Mouse (Mus musculus) neural tube, embryonic 11.5 days (tissue): ENCODE results near the gene Tmem255b. TPM values are rescaled to one million over a fixed set of nuclear protein-coding genes. Genes with fewer than 3 reads are reported as not detected.

Source experiments
- ATAC-seq: fragments of 200-750 bp; cut with Nextera tagmentation; 2 replicates; pipeline ENCODE4 v1.8.0; 2017; ENCODE audit warnings: moderate number of reproducible peaks, mild to moderate bottlenecking, moderate TSS enrichment, moderate library complexity; ENCODE audit not compliant: insufficient read depth, low FRiP score, low TSS enrichment
- DNase-seq: peaks from one replicate; pipeline ENCODE4 v3.0.0-alpha.2; 2015; ENCODE audit warnings: low spot score
- H3K27ac ChIP-seq: fragments of 300-500 bp; sonication (generic); 2 replicates; pipeline ENCODE4 v1.5.1; 2014; ENCODE audit warnings: low read depth, mild to moderate bottlenecking, low read length
- H3K27me3 ChIP-seq: fragments of 300-500 bp; sonication (generic); 2 replicates; pipeline ENCODE4 v1.6.1; 2014; ENCODE audit warnings: mild to moderate bottlenecking, low read length, mixed read lengths; ENCODE audit not compliant: control insufficient read depth, insufficient read depth
- H3K36me3 ChIP-seq: fragments of 300-500 bp; sonication (generic); 2 replicates; pipeline ENCODE4 v1.6.1; 2014; ENCODE audit warnings: mild to moderate bottlenecking, low read length, moderate library complexity, mixed read lengths; ENCODE audit not compliant: control insufficient read depth, insufficient read depth
- H3K4me1 ChIP-seq: fragments of 300-500 bp; sonication (generic); 2 replicates; pipeline ENCODE4 v1.6.1; 2014; ENCODE audit warnings: low read length, mixed read lengths; ENCODE audit not compliant: control insufficient read depth, insufficient read depth
- H3K4me2 ChIP-seq: fragments of 300-500 bp; sonication (generic); 2 replicates; pipeline ENCODE4 v1.6.1; 2014; ENCODE audit warnings: low read depth, mild to moderate bottlenecking, moderate library complexity
- H3K4me3 ChIP-seq: fragments of 300-500 bp; sonication (generic); 2 replicates; pipeline ENCODE4 v1.5.1; 2014; ENCODE audit warnings: low read depth, low read length
- H3K9ac ChIP-seq: fragments of 300-500 bp; sonication (generic); 2 replicates; pipeline ENCODE4 v1.6.1; 2014; ENCODE audit warnings: mild to moderate bottlenecking, low read length
- H3K9me3 ChIP-seq: fragments of 300-500 bp; sonication (generic); 2 replicates; pipeline ENCODE4 v1.6.1; 2016; ENCODE audit warnings: low read length; ENCODE audit not compliant: control insufficient read depth
- WGBS: fragments of 180-500 bp; shearing (Covaris S2); extraction: QIAGEN DNeasy Blood & Tissue Kit; methylation state at CpG from one replicate; pipeline ENCODE4 v1.1.7; 2014; 5-methylcytosine and 5-hydroxymethylcytosine counted together
- polyA plus RNA-seq: library from polyadenylated mRNA; unstranded; fragments of >200 nt; fragmentation: Nextera tagmentation; extraction: Ambion mirVana; gene quantifications from 2 replicates; pipeline ENCODE4 v1.2.1, GENCODE M21; 2014

Gene Tmem255b
- polyA plus RNA-seq, 1 experiment from 2014 or later, result 0.38 TPM

DNA sequence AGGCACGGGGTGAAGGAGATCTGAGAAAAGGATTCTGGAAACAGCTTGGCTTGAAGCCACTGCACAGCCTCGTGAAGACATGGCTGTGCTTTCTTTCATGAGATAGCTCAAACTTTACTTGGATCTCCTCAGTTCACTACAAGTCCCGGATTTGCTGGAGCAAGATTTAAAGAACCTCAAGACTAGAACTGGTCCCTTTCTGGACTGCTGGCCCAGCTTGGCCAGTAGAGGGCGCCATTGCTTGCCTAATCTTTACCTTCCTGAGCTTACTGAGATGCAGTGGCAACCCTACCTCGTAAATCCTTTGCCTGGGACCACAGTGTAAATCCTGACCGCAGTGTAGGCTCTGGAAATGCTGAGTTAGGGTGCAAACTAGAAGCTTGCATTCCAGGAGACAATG, 23.4 kb upstream of the Tmem255b start:
- no peak overlapping the region for H3K27ac ChIP-seq
- no peaks in the 10 kb centered on the region for H3K9me3 ChIP-seq
- H3K4me3 ChIP-seq, result no peak overlapping the region
- DNase-seq (peak; percentile 81), ATAC-seq (no peak)
- WGBS, result 34% methylated on average over 6 of the region's 6 CpGs
- no peaks in the 10 kb centered on the region for H3K36me3 ChIP-seq
- H3K4me1 ChIP-seq, result no peaks in the 10 kb centered on the region
- H3K9ac ChIP-seq, result no peak overlapping the region
- no peak overlapping the region for H3K4me2 ChIP-seq
- no peaks in the 10 kb centered on the region for H3K27me3 ChIP-seq

DNA sequence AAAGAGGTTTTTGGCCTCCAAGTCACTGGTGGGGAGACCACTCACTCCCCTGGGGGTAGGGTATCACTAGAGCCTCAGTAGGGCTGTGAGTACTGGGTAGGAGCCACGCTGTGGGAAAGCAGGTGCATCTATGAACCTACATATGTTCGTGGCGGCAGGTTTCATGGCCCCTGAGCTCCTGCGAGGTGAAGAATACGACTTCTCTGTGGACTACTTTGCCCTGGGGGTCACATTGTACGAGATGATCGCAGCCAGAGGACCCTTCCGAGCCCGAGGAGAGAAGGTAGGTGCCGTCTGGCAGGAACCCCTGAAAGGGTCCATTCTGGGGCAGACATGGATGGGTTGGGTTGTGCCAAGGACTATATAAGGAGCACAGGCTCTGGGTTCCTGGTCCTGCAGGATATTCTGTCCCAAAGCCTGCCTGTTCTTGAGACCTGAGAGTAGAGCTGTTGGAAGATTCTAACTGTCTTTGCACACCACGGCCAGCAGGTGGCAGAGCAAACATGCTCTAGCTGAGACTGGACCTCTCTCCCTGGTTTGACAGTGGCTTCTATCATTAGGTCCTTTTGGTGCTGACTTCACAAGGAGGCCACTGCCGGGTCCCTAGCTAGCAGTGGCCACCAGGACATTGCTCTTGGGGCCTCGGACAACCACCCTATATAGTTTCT, 22.0 kb upstream of the Tmem255b start:
- no peaks in the 10 kb centered on the region for H3K9me3 ChIP-seq
- no peak overlapping the region for H3K9ac ChIP-seq
- 69% methylated on average over 13 of the region's 13 CpGs for WGBS
- DNase-seq (peak; percentile 72), ATAC-seq (no peak)
- H3K4me2 ChIP-seq, result no peak overlapping the region
- no peak overlapping the region for H3K4me3 ChIP-seq
- no peak overlapping the region for H3K27ac ChIP-seq
- no peaks in the 10 kb centered on the region for H3K36me3 ChIP-seq
- H3K27me3 ChIP-seq, result no peaks in the 10 kb centered on the region
- no peaks in the 10 kb centered on the region for H3K4me1 ChIP-seq

GRCm38 (mm10) chr8:13413823-13414390, 21.1 kb upstream of the Tmem255b start:
- no peaks in the 10 kb centered on the region for H3K36me3 ChIP-seq
- DNase-seq (no peak), ATAC-seq (no peak)
- no peaks in the 10 kb centered on the region for H3K9me3 ChIP-seq
- no peak overlapping the region for H3K4me2 ChIP-seq
- H3K4me3 ChIP-seq, result no peak overlapping the region
- no peak overlapping the region for H3K9ac ChIP-seq
- H3K27ac ChIP-seq, result no peak overlapping the region
- no peaks in the 10 kb centered on the region for H3K27me3 ChIP-seq
- 51% methylated on average over 12 of the region's 12 CpGs for WGBS
- H3K4me1 ChIP-seq, result no peaks in the 10 kb centered on the region

DNA sequence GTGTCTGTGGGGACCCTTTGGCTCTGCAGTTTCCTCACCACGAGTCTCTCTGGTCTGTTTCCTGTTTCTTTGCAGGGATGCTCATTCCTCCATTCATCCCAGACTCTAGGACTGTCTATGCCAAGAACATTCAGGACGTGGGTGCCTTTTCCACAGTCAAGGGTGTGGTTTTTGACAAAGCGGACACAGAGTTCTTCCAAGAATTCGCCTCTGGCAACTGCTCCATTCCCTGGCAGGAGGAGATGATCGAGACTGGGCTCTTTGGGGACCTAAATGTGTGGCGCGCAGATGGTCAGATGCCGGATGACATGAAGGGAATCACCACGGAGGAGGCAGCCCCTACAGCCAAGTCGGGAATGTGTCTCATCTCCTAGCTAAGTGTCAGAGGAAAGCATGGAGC, 19.1 kb upstream of the Tmem255b start:
- Histone ChIP-seq H3K27me3 (no peaks in the 10 kb centered on the region), H3K4me2 (no peak overlapping the region), H3K9me3 (no peaks in the 10 kb centered on the region), H3K27ac (no peak overlapping the region), H3K9ac (no peak overlapping the region), H3K4me1 (no peaks in the 10 kb centered on the region), H3K4me3 (no peak overlapping the region), H3K36me3 (no peaks in the 10 kb centered on the region)
- DNase-seq (no peak), ATAC-seq (no peak)
- 81% methylated on average over 10 of the region's 10 CpGs for WGBS

- H3K9ac ChIP-seq, result no peak overlapping the region
- 79% methylated on average over 2 of the region's 2 CpGs for WGBS
- H3K27me3 ChIP-seq, result no peaks in the 10 kb centered on the region
- H3K4me2 ChIP-seq, result no peak overlapping the region
- ATAC-seq, result no peak
- H3K27ac ChIP-seq, result no peak overlapping the region
- no peaks in the 10 kb centered on the region for H3K9me3 ChIP-seq
- H3K4me1 ChIP-seq, result no peaks in the 10 kb centered on the region
- no peak overlapping the region for H3K4me3 ChIP-seq
- no peak for DNase-seq
- H3K36me3 ChIP-seq, result no peaks in the 10 kb centered on the region
Observed at GRCm38 (mm10) chr8:13419111-13419639, 15.8 kb upstream of the Tmem255b start.

DNA sequence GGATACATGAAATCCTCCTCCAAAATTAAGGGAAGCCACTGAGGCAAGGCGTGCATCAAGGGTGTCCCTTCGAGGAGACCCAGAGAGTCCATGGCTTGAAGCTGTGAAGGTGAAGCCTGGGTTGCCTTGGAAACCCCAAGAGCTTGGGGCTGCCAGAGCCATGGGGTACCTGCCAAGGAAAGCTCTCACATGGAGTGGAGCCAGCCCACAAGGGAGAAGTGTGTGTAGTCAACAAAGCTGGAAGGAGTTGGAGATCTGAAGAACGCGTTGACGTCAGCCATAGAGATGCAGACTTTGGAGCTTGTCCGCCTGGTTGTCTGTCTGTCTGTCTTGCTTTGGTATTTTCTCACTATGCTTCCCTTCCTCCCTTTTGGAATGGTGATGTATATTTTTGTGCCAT, 14.0 kb upstream of the Tmem255b start:
- 90% methylated on average over 6 of the region's 6 CpGs for WGBS
- no peak for DNase-seq

DNA sequence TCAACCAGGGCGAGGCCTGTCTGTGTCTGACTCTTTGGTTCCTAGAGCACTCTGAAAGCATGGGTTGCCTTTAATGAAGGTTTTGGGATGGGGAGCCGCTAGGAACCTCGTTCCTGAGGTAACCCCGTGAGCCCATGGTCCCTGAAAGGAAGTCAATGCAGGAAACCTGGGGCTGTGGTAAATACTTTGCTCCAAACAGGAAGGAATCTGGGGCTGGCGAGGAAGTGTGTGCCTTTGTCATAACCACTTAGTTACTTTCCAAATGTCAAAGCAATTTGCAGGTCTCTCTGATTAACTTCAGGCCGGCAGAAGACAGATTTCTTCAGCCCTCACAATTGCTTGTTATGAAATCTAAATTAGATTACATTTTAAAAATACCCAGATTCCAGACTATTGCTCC, 7.6 kb upstream of the Tmem255b start:
- H3K9me3 ChIP-seq, result no peaks in the 10 kb centered on the region
- no peaks in the 10 kb centered on the region for H3K27me3 ChIP-seq
- no peaks in the 10 kb centered on the region for H3K4me1 ChIP-seq
- H3K4me3 ChIP-seq, result no peak overlapping the region
- H3K9ac ChIP-seq, result no peak overlapping the region
- no peaks in the 10 kb centered on the region for H3K36me3 ChIP-seq
- no peak for ATAC-seq
- WGBS, result 79% methylated on average over 6 of the region's 6 CpGs
- no peak overlapping the region for H3K4me2 ChIP-seq
- no peak for DNase-seq
- H3K27ac ChIP-seq, result no peak overlapping the region

More for the DNA sequence above, 14.0 kb upstream of the Tmem255b start:
- H3K4me3 ChIP-seq, result no peak overlapping the region
- H3K4me1 ChIP-seq, result no peaks in the 10 kb centered on the region
- ATAC-seq, result no peak
- no peak overlapping the region for H3K9ac ChIP-seq
- H3K27me3 ChIP-seq, result no peaks in the 10 kb centered on the region
- H3K9me3 ChIP-seq, result no peaks in the 10 kb centered on the region
- no peak overlapping the region for H3K4me2 ChIP-seq
- H3K36me3 ChIP-seq, result no peaks in the 10 kb centered on the region
- H3K27ac ChIP-seq, result no peak overlapping the region

GRCm38 (mm10) chr8:13428156-13428555, 6.8 kb upstream of the Tmem255b start:
- WGBS, result 86% methylated on average over 9 of the region's 9 CpGs
- DNase-seq (no peak), ATAC-seq (no peak)
- Histone ChIP-seq H3K4me3 (no peak overlapping the region), H3K9me3 (no peaks in the 10 kb centered on the region), H3K36me3 (no peaks in the 10 kb centered on the region), H3K9ac (no peak overlapping the region), H3K27me3 (no peaks in the 10 kb centered on the region), H3K4me1 (no peaks in the 10 kb centered on the region), H3K27ac (no peak overlapping the region), H3K4me2 (no peak overlapping the region)

GRCm38 (mm10) chr8:13430412-13430811, 4.6 kb upstream of the Tmem255b start:
- no peaks in the 10 kb centered on the region for H3K4me1 ChIP-seq
- no peaks in the 10 kb centered on the region for H3K36me3 ChIP-seq
- no peaks in the 10 kb centered on the region for H3K9me3 ChIP-seq
- DNase-seq (no peak), ATAC-seq (no peak)
- H3K9ac ChIP-seq, result no peak overlapping the region
- H3K4me2 ChIP-seq, result no peak overlapping the region
- 85% methylated on average over 7 of the region's 7 CpGs for WGBS
- no peak overlapping the region for H3K4me3 ChIP-seq
- H3K27ac ChIP-seq, result no peak overlapping the region
- H3K27me3 ChIP-seq, result peaks cover 8% of the 10 kb centered on the region
